Mouse (Mus musculus) cerebellum, adult 9-10 months (tissue): ENCODE measurements around the gene C1qtnf1.

Source experiments
- DNase-seq: peaks from one replicate; pipeline ENCODE4 v3.0.0; 2022

The C1qtnf1 gene

DNA sequence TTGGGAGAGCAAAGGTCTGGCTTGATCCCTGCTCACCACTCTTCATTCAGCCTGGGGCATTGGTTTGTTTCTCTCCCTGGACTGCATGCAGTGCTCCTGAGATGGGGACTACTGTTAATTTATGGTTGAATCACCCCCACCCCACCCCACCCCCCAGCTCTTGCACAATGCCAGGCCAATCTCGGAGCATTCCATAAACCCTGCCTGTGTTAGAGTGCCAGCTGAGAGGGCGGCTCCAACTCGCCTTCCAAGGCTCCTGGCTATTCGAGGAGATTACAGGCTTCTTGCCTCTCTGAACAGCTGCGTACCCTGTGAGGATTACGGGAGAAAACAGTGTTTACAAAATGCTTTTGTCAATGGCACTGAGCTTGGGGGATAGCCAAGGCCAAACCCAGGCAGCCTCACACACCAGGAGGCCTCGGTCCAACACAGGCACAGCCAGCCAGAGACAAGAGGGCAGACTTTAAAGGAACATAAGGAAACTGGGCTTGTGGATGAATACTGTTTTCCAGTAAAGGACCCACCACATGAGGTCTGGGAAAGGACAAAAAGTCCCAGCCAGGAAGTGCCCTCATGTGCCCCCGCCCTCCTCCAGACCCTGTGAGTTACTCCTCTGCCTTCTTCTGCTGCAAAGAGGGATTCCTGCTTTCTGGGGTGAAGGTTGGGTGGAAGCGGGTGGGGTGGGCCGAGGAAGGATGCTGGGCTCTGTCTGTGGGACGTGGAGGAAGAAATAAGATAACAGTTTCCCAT, 10.8 kb downstream of the C1qtnf1 start:
- no peak for DNase-seq

DNA sequence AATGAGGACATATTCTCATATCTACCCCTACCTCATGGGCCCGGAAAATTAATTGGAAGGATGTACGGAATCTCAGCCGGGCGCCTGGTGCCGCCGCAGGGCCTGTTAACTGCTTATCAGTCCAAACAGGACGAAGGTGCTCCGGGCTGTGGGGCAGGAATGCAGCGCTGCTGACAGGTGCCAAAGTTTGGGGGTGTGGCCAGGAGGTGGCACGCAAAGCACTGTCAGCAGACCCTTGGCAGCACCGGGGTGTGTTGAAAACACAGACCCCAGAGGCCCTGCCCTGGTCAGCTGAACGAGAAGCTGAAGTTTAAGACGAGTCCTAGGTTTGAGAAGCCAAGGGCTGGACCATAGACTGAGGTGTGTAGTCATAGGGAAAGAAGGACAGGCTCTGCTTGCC, 14.7 kb downstream of the C1qtnf1 start:
- no peak for DNase-seq

DNA sequence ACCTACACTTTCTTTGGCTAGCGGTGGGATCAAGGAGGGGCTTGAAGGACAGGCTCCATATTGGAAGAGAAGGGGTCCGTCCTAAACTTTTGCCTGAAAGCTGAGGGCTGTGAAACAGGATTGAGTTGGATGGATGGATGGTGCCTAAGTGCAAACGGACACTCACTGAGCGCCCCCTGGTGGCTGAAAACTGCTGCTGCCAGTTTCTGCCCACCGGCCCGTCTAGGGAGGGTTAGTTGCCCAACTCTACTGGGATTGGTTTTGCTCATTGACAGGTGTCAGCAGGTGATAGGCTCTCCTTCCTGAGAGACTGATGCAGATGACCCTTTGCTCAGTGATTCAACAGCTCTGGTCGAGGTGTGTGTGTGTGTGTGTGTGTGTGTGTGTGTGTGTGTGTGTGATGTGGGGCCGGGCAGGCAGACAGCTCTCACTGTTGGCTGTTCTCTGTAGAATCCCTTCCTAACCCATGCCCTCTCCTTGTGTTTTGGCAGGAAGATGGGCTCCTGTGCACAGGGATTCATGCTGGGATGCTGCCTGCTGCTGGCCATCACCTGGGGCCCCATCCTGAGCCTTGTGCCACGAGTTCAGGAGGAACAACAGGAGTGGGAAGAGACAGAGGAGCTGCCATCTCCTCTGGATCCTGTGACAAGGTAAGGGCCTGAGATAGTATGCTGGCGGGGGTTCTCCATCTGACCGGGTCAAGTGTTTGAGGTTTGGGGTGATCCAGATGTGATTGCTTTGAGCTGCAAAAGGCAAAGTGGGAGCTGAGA, 15.4 kb downstream of the C1qtnf1 start:
- DNase-seq, result peak; percentile 59

DNA sequence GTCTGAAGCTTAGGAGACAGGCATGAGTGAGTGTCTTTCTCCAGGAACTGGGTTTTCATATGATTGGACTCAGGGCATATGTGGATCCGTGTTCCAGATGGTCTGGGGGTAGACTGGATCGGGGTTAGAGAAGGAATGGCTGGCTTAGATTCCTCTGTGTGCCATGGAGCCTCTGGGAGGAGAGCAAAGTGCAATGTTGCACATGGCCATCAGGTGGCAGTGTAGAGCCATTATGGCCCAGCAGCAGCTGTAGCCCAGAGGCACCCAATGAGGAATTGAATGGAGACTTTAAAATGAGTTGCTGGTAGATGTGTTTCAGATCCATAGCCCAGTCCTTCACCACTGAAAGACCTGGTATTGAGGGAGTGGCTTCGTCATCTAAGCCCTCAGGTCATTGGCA, 17.8 kb downstream of the C1qtnf1 start:
- peak; percentile 67 for DNase-seq

DNA sequence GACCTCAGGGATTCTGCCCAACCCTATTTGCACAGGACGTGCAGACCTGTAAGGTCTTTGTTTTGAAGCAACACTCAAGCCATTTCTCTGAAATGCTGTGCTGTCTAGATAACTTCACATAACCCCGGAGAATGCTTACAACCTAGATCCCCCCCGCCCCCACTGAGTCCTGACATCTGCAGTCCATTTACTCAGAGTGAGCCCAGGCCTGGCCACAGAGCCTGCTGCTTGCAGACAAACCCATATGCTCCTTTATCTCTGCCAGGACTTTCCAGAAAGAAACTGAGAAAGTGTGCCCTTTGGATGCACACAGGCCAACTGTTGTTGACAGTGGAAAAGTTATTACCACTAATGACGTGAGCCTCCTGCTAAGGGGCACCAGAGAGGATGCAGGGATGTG, 19.3 kb downstream of the C1qtnf1 start:
- no peak for DNase-seq

DNA sequence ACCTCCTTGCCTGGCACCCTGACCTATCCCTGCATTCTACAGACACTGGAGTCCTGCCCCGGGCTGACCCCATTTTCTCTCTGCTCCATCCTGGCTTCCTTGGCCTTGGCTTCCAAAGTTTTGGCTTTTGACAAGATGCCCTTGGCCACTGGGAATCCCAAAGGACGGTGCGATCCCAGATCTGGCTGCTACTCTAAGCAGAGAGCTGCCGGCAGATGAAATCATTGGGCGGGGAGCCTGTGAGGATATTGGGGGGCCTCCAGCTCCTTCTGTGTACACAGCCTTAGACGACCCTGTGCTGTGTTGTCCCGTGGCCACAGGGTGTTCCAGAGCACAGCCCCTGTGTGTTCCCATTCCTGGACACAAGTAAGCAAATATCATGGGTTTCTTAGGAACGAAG, 20.4 kb downstream of the C1qtnf1 start:
- no peak for DNase-seq

DNA sequence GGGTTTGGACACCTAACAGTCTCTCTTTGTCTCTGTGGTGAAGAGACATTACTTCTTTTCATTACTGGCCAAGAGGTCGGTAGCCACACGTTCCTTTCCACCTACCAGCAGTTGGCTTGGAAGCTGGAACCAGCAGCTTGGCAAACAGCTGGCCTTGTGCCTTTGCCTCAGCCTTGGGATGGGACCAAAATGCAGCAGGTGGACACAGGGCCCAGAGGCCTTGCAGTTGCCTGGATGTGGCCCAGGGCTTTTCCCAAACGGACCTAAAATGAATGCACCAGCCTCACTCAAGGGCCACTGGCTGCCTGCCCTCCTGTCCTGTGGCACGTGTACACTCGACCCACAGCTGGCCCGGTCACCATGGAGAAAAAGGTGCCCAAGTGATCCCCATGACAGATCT, 23.2 kb downstream of the C1qtnf1 start:
- no peak for DNase-seq

DNA sequence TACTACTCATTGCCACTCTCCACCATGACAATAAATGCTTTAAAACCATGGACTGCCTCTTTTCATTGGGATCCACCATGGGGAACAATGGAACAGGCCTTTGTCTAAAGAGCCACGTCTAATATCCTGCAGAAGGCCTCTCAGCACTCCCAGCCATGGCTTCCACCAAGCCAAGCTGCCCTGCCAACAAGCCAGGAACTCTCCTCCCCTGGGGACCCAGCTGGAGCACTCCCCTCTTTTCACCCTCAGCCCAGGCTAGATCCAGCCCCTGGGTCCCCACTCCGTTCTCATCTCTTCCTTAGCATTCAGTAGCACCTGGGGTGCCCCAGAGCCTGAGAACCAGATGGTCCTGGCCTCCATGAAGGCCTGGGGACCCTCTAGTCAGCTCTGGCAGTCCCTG, 25.0 kb downstream of the C1qtnf1 start:
- DNase-seq, result no peak

DNA sequence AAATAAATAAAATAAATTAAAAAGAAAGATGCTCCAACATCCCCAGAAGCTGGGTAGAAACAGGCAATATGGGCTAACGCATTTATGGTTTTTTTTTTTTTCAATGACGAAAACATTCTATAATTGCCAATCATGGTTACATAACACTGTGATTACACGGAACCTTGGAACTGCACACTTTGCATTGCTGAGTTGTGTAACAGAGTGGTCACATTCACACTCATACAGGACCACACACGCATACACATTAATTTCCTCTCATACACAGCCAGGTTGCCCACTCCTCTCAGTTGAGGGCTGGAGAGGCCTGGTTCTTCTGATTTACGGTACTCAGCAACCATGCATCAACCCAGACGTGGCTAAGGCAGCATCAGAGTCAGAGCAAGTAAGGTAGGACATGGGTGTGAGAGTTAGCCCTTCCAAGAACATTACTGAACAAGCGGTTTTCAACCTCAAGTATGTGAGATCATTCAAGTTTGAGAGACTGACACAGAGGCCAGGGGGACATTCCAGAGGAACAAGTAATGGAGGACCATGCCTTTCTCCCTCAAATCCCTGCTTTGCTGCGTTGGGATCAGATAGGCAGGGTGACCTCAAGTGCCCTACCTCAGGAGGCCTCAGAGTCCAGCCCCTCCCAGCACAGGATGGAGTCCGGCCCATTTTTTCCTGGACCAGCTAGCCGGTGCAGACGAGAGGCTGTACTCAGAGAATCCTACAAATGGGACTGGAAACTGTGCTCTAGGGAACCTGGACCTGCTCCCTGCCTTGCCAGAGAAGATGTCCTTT, 26.1 kb downstream of the C1qtnf1 start:
- DNase-seq, result no peak

DNA sequence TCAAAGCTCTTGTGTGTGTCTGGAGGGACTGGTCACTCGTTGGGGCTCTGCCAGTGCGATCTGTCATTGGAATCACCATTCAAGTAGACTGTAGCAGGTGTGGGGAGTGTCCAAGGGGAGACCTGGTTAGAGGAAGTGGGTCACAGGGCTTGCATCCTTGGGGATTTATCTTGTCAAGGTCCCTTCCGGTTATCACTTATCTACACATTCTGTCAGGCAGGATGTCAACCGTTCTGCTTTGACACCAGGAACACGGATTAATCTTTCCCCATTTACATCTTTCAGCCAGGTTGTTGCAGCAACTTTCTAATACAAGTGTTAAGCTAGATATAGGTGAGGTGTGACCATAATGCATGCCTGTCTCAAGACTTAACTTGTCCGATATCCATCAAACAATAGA, 27.8 kb downstream of the C1qtnf1 start:
- DNase-seq, result no peak

DNA sequence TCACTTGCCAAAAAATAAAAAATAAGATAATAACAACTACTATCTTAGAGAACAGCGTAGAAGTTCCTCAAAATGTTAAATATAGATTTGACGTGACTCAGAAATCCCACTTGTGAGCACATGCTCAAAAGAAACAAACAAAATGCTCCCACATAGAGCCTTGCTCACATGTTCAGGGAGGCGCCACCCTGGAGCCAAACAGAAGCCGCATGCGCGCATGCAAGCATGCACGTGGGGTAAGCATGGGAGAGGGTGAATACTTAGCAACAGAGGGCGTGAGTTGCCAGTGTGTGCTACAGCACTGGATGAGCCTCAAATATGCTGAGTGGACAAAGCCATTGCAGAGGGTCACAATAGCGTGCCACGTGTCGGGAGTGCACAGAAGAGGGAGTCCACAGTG, 28.9 kb downstream of the C1qtnf1 start:
- DNase-seq, result no peak

DNA sequence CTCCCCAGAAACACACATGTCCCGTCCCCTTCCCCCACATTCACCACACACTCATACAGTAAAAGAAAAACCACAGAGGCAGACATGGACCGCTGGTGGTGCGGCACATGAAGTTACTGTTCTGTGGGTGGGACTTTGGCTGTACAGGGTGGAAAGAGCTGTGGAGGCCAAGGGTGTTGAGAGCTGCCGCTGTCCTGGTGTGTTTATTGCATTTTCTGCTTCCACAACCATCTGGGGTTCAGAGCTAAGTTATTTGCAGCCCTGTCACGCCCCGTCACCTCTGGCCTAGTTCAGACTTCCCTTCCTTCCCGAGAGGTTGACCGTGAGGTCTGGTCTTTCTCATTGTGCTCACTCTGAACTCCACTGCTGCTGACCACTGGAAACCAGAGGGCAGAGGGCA, 31.0 kb downstream of the C1qtnf1 start:
- no peak for DNase-seq

DNA sequence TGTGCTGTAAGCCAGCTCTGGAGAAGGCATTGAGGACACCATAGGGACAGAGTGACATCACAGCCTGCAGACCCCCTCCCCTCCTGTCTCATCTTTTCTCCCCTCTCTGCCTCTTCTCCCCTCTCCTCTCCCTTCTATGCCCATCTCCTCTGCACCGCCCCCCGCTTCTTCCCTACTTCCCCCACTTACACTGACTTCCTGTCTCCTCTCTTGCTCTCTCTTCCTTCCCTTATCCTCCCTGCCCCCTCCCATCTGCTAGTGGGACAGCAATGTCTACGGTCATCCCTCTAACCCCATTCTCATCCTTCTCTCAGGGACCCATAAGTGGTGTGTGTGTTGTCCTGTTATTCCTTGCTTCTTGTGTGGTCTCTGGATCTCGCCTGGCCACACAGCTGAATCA, 31.5 kb downstream of the C1qtnf1 start:
- DNase-seq, result no peak

DNA sequence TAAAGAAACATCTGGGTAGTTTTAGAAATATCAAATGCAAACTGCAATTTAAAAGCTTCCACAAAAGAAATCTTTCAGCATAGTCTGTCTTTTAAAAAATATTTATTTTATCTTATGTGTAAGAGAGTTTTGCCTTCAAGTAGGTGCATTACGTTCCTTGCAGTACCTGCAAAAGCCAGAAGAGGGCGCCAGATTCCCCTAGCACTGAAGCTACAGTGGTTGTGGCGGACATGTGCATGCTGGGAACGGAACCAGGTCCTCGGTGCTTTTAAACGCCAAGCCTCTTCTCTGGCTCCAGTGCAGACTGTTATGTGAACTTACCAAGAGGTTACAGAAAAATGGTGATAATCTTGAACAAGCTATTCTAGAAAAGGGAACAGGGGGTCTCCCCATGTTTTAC, 32.3 kb downstream of the C1qtnf1 start:
- DNase-seq, result no peak

DNA sequence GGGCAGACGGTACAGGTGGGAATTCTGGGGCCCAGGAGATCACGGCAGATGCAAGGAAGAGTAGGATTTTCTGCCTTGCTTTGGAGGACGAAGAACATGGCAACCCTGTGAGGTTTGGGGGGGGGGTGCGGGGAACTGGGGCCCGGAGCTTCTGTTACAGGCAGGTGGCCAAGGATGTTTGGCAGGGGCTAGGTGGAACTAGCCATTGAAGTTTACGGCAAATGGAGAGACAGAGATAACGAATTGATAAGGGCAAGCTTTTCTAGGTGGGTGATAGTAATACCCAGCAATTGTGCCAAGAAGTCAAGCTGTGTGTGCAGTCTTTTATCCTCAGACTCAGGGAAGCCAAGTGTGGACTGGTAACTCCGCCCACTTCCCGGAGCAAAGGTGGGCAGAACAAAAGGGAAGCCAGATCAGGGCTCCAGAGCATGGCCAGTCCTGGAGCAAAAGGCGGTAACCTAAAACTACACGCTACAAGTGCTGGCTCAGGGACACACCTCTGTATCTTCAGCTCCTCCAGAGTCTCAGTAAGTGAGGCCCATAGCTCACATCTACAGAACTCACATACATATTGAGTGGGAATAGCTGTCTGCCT, 39.5 kb downstream of the C1qtnf1 start:
- DNase-seq, result no peak

DNA sequence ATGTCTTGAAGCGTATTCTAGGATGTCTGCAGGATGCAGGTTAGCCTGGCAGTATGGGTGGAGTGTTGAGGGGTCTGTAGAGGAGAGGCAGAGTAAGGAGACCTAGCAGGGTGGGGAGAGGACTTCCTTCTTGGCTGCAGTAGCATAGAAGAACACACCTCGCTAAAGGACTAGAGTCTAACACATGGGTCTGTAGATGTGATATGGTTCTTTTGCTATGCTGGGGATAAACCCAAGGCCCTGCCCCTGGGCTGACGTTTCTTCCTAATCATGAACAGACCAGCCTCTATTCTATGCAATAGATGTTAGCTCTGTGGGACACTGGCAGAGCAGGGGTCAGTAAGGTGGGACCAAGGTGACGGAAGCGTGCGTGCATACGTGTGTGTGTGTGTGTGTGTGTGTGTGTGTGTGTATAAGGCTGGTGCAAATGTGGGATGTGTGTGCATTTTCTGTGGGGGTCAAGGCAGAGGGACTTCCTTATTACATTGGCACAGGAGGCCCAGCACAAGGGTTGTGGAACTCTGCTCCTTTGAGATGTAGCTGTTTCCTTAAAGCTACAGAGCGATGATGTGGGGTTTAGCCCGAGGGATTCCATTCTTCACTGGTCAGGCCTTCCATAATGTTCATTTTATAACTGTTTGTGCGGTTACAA, 41.6 kb downstream of the C1qtnf1 start:
- DNase-seq, result no peak

DNA sequence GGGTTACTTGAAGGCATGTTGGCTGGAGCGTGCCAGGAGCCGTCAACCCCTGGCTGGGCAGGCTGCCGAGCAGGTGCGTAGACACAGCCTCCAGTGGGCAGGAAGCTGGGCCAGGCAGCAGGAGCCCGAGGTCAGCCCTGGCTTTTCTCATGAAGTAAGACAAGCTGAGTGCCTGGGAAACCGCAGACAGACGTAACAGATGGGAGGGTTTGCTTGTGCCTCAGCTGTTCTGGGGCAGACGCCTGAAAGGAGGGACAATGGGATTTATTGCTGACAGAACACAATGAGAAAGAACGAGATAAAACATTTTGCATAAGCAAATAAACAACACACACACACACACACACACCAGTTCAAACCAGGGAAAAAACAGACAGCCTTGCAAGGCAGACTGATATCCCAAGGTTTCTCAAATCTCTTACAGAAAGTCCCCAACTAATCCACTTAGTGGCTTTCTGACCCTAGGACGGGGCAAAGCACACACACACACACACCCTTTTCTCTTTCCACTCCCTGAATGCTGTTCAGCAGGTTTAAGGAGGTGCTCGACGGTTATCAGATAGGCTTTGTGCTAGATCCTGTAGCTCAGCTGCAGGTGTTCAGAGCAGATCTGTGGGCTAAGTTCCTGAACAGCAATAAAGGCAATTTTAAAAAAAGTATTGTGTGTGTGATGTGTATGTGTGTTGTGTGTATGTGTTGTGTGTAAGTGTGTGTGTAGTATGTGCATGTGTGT, 42.4 kb downstream of the C1qtnf1 start:
- no peak for DNase-seq

DNA sequence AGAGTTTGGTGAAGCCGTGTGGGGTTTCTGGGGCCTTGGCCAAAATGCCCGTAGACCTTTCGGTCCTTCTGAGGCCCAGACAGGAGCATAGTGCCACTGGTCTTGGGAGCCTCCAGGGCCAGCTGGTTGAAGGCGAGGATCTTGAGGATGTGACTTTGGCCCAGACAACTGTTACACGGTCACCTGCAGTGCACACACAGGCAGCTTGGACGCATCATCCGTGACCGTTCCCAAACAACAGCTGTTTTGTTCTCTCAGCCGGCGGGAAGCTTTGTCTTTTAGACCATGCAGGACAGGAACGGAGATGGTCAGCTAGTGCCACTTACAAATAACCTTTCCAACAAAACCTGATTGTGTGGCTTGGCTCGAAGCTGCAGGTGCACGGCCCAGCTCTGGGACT, 43.7 kb downstream of the C1qtnf1 start:
- no peak for DNase-seq

DNA sequence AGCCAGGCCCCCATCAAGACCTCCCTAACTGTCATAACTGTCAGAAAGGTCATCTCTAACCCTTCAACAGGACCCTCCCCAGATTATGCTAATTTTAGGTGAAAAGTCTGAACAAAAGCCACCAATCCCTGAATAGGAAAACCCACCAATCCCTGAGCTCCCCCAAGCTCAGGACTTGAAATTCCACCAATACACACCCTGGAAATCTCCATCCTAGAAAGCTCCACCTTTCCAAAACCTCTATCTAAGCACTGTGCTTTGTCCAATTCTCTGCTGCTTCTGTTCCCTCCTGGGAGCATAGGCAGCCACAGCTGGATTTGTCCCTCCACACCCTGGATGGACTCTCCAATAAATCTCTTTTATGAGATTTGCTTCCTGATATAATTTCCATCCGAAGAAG, 45.2 kb downstream of the C1qtnf1 start:
- no peak for DNase-seq

DNA sequence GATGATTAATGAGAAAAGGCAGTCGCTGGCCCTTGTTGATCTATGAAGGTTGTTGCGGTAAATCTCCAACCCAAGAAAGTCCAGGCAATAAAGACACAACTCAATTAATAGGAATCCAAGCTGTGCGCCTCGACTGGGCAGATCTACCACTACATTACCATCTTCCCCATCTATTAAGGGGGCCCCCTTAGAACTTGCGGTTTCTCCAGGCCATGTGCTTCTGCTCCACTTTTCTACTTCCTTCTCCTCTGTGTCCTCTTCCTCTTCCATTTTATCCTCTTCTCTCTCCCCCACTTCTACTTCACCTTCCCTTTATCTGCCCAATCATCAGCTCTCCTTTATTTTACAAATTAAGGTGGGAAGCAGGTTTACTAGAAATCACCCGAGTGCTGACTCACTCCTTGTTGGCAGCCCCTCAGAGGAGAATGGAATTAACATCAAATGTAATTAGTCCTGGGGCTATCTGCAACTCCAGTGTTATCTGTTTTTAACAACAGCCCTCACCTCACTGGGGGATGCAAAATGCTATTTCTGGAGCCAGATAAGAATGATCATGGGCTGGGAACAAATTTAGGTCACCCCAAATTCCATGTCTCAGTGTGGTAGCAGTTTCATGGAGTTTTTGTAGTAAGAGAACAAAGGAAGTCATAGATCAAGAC, 46.0 kb downstream of the C1qtnf1 start:
- DNase-seq, result no peak

DNA sequence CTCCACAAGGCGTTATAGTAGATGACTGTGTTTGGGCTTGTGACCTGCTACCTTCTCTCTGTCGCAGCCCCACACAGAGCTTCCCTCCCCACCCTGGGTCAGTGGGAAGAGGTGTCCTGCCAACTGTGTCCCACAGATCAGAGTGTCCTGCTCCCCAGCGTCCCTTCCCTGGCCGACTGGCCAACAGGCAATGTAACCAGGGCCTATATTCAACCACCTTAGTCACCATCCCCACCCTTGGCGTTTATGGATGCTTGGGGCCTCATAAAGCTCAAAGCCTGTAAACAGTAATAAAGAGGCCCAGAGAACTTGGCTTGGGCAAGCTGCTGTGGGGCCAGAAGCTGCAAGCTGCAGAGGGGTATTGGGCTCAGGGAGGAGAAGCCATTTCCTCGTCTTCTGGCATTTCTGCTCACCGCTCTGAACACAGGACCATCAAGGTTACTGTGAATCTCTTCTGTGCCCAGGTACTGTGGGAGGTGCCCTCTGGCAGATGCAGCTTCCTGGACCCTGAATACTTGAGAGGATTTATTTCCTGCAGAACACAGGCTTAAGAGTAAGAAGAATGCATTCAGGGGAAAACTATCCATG, 47.6 kb downstream of the C1qtnf1 start:
- DNase-seq, result no peak
